8 mouse cellular contexts compared by ENCODE assay signal in the genomic region with DNA sequence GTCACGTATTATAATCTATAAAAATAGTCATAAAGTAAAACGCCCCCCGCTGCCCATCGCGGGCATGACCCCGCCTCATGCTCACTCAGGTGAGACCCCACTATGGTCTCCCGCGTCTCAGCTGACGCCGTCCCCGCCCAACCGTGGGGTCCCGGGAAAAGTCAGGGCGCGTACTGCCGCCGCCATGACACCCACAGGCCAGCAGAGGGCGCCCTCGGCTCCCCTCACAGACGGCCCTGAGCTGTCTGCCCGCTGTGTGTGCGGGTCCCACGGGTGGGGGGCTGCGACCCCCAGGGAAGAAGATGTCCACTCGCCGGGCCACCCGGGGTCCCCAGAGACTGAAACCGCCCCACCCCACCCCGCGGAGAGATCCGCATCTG. TPM values are rescaled to one million over a fixed set of nuclear protein-coding genes. Genes with fewer than 3 reads are reported as not detected.
DNase-seq lines count a peak whose midpoint lies in the region; TF ChIP-seq lines count a peak whose summit lies in the region.

No protein-coding gene starts in this region.

- H3K4me2 ChIP-seq in myocyte (ENCODE audit: low read depth) = peak overlapping the region; percentile 78

- peak; percentile 83 for DNase-seq in kidney, adult 18-20 months
- no peak for DNase-seq in kidney, adult 11 months
- DNase-seq in embryo, embryonic 11.5 days (ENCODE audit: low read depth, low spot score) = peak; percentile 61
- DNase-seq in heart, adult 11 months = peak; percentile 98
- DNase-seq in kidney, adult 9 months = peak; percentile 83
- DNase-seq in liver = peak; percentile 75
- peak; percentile 81 for DNase-seq in splenic B cell, adult 2 months (ENCODE audit: low read depth, low spot score)

- no peaks in the 10 kb centered on the region for H3K36me3 ChIP-seq in myocyte (ENCODE audit: control insufficient read depth, insufficient read depth)
- no peaks in the 10 kb centered on the region for H3K36me3 ChIP-seq in splenic B cell, adult 2 months (ENCODE audit: control insufficient read depth, insufficient read depth, low read length, poor library complexity, severe bottlenecking)

- peak overlapping the region; percentile 41 for H3K4me3 ChIP-seq in myocyte

- H3K79me2 ChIP-seq in myocyte (ENCODE audit: control insufficient read depth, insufficient read depth) = no peaks in the 10 kb centered on the region

- H3K27me3 ChIP-seq in myocyte (ENCODE audit: control insufficient read depth, insufficient read depth, insufficient read length) = no peaks in the 10 kb centered on the region
- no peaks in the 10 kb centered on the region for H3K27me3 ChIP-seq in splenic B cell, adult 2 months (ENCODE audit: control insufficient read depth, insufficient read depth, low read length, poor library complexity, severe bottlenecking)

- peak; percentile 26 for TF ChIP-seq POLR2A in myocyte (IDR thresholded peaks at IDR 0.05; ENCODE audit: insufficient read length, low read depth)

- peak overlapping the region; percentile 32 for H3ac ChIP-seq in myocyte (ENCODE audit: control insufficient read depth, insufficient read length)

TF ChIP-seq in myocyte, 11 proteins besides CTCF, POLR2A, EP300 and RAD21:
- TF ChIP-seq TCF12 (IDR thresholded peaks at IDR 0.05; ENCODE audit: insufficient read depth, poor library complexity, severe bottlenecking) (no peak), USF1 (IDR thresholded peaks at IDR 0.05; ENCODE audit: low read depth) (no peak), E2F4 (IDR thresholded peaks at IDR 0.05; ENCODE audit: insufficient read depth) (no peak), REST (IDR thresholded peaks at IDR 0.05; ENCODE audit: insufficient read depth, insufficient read length) (no peak), TCF3 (IDR thresholded peaks at IDR 0.05; ENCODE audit: insufficient read length, low read depth) (no peak), CEBPB (IDR thresholded peaks at IDR 0.05; ENCODE audit: insufficient read depth, poor library complexity, severe bottlenecking) (no peak), POLR2AphosphoS2 (IDR thresholded peaks at IDR 0.05; ENCODE audit: insufficient read length, low read depth) (no peak), MYOD1 (IDR thresholded peaks at IDR 0.05; ENCODE audit: control insufficient read depth in 1 of 3, insufficient read length in 2 of 3, low read depth in 2 of 3) (peak in 1 of 3 experiments; percentile 4)

RNA-seq across cellular contexts. Expression of gene Scaf8, which starts 30.2 kb away (rescaled TPM):
- polyA plus RNA-seq in myocyte (2012; fragmentation: generic; extraction: Trizol) = 15.4 TPM
